Mouse (Mus musculus): ENCODE measurements around the gene Fahd2a.

The Fahd2a gene

DNA sequence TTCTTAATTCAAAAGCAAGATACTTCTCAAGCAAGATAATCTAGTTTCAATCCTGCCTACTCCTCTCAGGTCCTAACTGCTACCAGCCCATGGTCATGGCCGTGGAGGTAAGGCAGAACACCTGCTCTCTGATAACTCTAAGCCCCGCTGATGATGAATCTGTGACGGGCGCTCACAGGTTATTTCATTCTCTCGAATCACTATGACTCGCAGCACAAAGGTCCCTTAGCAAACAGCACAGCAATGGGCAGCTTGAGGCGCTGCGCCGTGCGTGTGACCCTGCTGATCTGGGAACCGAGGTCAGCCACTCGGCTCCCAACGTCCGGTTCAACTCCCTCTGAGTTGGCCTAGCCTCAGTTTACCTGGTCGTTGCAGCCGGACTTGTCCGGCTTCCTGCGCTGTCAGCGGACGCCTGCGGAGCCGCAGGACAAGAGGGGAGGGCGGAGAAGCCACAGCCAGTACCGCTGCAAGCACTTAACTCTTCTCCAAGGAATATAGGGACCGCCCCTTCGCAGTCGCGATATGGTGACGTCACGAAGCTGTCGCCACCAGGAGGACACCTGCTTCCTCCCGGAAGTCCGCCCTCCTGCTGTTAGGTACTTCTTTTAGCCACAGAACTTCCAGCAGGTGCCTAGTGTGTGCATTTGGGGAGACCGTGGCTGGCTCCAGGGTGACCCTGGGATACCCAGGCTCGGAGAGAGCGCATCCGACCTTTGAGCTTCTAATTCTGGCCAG is at the start of gene Fahd2a:
Gene Fahd2a, minus strand, starts transcription at position 511 of the 735 bp plus-strand sequence.
- peak; percentile 84 for DNase-seq (ENCODE audit: low read depth)

DNA sequence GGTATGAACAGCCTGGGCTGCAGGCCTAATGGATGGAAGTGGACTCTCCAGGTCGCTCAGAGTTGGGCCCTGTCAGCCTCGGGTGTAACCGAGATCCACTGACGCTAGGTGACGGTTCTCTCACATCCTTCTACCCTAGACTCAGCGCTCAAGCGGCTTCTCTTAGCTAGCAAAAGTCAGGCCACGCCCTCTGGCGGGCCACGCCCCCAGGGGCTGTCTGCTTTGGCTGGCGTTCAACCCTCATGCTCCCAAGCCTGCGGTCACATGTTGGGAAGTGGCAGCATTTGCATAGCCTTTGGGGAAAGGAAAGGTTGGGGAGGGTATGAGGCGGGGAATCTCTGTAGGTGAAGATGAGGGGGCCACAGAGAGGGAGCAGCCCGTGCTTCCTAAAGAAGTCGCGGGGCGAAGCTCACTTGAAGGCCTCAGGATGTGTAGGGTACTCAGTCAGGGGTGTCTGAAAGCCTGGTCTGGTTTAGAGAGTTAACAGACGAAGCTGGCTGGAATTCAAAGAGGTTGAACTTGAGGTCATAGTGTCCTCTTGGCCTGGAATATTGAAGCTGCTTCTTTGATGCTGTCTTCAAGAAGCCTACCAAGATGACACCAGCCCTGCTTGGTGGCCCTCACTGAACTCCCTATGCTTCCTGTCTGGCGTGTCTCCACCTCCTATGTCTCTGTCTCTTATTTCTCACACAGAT is 40.3 kb upstream of the Fahd2a start:
- DNase-seq (ENCODE audit: low read depth) = peak; percentile 27

DNA sequence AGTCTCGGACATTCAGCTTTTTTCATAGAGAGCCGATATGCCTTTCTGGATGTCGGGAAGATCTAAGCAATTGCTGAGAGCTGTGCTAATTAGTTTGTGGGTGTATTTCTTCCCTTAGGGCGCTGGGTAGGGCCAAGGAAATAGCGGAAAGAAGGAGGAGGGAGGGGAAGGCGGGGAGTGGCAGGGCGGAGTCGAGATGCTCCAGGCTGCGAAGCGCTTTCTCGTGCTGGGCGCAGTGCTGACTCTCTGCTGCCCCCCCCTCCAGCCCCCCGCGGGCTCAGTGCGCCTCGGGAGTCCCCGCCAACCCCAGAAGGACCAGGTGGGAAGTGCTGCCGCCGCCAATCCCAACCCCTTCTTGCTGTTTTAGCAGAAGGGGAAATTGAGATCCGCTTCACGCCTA is 38.6 kb upstream of the Fahd2a start:
- no peak for DNase-seq (ENCODE audit: low read depth)

DNA sequence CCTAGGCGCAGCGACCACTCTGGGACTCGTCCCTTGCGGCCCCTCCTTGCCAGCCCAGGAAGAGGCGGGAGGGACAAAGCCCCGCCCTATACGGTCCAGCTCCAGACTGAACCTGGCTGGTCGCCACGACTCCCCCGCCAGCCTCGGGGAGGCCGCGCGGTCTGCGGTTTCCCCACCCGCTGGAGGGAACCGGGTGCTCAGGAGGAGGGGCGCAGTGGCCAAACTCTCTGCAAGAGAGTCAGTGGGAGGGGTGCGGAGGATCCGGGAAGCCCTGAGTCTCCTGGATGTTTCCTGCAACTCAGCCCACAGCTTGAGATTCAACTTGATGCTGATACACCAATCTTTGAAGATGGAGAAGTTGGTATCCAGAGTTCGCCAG is 38.2 kb upstream of the Fahd2a start:
- peak; percentile 58 for DNase-seq (ENCODE audit: low read depth)

DNA sequence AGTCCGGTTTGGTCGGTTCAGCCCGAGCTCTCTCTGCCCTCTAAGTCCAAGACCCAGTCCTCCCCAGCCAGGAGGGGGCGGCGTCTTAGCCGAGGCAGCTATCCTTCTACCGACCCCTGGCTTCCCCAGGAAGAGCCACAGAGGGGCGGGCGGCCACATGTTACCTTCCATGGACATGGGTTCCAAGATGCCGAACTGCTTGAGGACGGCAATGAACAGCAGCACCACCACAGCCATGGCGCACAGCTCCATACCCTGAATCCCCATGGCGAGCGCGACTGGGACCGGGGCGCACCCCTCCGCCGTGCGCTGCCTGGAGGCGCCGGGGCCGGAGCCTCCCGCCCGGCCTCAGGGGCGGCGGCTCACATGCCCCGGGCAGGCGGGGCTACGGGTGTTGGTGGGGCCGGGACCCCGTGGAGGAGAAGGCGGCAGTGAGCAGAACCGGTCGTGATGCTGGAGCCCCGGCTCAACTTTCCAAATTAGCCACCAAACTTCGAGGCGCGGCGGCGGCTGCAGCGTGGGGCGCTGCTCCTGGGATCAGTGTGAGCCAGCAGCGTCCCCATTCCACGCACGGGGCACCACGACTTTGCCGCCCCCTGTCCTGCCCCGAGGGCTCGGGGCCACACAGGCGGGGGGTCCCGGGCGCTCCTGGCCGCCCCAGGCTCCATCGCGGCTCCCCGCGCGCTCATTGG is 37.6 kb upstream of the Fahd2a start:
- no peak for DNase-seq (ENCODE audit: low read depth)

DNA sequence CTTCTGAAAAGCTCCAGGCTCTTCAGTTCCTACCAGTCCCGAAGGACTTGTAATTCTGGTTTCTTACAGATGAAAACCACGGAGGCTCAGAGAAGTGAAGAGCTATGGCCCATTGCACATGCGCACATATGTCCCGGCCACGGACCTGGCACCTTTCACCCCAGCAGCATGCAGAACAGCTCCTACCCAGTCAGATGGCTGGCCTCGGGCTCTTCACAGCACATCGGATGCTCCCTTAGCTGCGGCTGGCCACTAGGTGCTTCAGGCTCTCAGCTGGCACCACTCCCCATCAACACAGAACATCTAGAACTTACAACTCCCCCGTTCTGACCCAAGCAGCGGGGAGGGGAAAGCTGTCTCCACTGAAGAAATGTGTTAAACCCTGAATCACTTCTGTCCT is 35.4 kb upstream of the Fahd2a start:
- DNase-seq (ENCODE audit: low read depth) = no peak

DNA sequence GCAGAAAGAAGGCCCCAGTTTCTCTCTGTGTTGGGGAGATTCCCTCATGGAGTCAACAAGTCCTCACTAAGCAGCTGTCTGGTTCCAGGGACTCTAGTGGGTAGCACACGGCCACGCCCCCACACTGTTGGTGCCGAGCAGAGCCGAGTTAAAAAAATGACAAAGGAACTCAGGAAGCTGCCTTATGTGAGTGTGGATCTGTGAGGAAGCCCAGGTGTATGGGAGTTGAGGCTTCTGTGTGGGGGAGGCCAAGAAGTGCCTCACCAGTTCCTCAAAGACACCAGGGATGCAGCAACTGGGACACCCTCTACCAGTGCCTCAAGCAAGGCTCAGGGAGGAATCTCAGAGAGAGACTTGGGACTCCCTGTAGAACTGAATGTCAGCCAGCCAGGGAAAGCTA is 34.8 kb upstream of the Fahd2a start:
- no peak for DNase-seq (ENCODE audit: low read depth)

DNA sequence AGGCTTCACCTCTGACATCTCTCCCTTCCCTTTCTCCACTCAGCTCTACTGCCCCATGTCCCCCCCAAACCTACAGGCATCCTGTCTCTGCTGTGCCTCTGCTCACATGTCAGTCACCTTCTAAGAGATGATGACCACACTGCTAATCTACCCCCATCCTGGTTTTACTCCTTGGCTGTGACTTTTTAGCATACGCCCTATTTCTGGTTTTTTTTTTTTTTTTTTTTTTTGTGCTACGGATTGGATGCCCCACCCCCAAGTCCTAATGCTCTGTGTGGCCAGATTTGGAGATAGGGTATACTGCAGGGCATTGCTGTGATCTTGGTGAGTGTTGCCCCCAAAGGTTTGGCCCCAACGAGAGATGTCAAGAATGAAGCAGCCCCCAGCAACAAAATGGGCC is 27.9 kb upstream of the Fahd2a start:
- DNase-seq (ENCODE audit: low read depth) = no peak

DNA sequence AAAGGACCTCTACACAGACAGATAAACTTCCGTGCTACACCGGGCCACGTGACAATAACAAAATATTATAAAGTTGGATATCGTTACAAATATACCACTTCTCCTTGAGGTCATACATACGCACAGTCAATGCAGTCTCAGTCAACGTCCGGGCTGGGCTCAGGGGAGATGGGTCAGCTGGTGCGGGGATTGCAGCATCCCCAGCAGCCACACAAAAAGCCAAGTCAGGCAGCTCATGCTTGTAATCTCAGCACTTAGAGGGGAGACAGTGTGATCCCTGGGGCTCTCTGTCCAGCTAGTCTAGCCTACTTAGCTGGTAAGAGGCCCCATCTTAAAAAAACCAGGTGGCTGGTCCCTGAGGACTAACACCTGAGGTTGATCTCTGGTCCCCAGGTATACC is 26.9 kb upstream of the Fahd2a start:
- DNase-seq (ENCODE audit: low read depth) = no peak

DNA sequence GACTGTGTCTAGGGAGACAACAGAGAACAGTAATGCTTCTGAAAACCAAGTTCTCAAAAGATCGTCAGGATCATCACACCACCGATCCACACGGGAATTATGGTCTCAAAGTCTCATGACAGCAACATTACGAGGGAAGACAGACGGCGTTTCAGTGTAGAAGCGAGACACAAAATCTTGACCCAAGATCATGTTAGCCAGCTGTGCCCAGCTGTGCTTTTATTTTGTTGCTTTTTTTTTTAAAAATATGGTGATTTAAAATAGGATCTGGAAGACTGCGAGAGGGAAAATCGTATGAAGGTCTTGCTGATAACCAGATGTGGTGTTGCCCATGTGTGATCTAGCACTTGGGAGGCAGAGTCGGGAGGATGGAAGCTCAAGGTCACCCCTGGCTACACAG is 26.3 kb upstream of the Fahd2a start:
- no peak for DNase-seq (ENCODE audit: low read depth)

DNA sequence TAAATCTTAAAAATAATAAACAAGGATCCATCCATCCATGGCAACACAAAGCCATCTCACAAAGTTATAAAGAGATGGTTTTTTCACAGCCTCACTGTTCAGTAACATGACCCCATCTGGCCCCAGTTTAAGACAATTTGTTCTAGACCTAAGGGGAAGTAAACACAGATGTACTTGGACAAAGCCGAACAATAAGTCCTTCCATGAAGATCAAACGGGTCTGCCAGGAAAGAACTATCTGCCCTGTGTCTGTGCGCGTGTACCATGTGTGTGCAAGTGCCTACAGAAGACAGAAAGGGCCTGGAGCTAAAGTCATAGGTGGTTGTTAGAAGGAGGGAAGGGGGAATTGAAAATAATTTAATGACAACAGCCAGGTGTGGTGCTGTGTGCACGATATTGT is 25.8 kb upstream of the Fahd2a start:
- no peak for DNase-seq (ENCODE audit: low read depth)

DNA sequence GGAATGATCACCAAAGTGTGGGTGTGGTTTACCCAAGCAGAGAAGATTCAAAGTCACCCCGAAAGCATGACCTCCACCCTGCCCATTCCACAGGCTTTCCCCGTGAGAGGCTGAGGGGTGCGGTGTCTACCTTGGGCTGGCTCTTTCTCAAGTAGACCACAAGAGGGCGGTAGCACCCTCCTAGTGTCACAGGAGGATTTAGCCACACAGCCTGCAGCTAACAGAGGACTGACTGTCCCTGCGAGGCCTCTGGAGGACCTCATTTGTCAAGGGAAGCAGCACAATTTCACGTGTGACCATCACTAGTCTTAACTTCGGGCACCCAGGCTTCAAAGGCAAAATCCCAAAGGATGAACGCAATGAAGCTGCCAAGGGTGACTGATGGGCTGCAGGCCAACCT is 17.9 kb upstream of the Fahd2a start:
- peak; percentile 75 for DNase-seq (ENCODE audit: low read depth)

DNA sequence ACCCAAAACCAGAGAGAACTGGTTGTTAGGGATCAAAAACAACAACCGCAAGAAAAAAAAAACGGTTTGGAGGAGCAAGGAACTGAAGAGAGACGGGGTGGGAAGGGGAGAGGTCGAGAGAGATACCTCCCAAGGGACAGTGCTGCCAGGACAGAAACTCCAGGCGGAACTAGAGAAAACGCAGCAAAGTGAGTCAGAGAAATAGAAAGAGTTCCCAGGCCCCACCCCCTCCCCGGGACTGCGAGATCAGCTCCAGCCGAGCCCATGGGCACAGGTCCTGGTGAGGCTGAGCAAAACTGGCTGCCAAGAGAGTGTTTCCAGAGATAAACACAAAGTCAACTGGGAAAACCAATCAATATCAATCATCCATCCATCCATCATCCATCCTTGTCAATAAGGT is 17.0 kb upstream of the Fahd2a start:
- peak; percentile 51 for DNase-seq (ENCODE audit: low read depth)

DNA sequence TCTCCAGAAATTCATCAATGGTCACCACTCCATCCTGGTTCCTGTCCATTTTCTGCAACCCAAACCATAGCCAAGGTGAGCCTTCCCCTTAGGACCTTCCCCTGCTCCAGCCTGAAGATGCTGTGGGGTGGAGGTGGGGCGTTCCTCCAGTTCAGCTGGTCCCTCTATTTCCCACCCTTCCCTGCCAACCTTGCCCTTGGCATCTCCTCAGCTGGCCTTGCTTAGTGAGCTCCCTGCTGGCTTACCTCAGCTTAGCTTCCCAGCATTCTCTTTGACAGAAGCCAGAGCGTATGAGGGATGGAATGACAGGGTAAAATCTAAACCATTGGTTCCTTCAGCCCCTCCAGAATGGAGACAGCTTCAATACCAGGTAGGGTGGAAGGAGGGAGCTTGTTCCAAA is 15.0 kb upstream of the Fahd2a start:
- no peak for DNase-seq (ENCODE audit: low read depth)

DNA sequence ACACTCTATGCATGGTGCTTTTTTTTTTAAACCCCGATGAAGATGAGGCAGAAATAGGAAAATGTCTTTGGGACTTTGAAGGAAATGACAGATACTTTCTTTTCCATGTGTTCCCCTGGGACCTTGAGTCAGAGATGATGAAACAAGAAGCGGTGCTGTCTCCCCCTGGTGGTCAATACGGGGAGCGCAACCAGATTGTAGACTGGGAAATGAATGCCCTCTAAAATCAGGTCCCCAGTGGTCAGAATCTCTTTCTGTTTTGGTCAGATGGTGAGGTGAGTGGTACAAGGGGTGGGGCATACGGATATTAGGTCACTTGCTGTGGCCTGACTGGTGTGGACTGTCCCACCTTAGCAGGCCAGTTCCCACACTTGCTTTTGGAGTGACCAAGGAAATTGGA is 9.4 kb upstream of the Fahd2a start:
- DNase-seq (ENCODE audit: low read depth) = peak; percentile 87

DNA sequence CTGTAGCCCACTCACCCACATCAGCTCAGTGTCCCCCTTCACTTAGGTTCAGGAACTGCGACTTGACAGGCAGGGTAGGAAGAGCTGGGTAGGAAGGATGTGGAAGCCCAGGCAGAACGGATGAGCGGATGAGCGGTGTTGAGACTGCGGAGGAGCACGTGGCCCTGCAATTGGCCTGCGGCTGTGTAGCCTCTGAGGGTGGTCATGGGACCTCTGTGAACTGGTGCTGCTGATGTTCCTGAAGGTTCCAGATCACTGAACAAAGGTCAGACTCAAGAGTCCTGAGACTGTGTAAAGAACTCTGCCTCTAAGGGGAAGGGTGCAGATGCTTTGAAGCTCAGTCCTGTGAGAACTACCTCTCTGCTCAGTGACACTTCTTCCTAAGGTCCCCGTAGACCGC is 8.8 kb upstream of the Fahd2a start:
- no peak for DNase-seq (ENCODE audit: low read depth)

DNA sequence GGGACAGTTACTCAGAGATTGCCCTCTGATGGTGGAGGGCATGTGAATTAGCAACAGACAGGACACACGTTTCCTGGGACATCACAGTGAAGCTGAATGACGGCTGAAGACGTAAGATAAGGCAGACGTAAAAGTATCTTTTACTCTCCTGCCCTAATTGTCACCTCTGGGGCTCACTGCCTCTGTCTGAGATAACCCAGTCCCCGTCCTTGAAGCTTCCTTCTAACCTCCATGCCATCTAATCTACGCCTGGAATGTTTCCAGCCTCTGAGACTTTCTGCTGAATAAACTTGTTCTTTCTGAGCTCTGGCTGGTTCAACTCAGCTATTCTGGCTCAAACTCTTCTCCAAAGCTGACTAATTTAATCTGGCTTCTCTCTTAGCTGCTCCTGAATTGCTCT is 7.4 kb upstream of the Fahd2a start:
- DNase-seq (ENCODE audit: low read depth) = no peak

DNA sequence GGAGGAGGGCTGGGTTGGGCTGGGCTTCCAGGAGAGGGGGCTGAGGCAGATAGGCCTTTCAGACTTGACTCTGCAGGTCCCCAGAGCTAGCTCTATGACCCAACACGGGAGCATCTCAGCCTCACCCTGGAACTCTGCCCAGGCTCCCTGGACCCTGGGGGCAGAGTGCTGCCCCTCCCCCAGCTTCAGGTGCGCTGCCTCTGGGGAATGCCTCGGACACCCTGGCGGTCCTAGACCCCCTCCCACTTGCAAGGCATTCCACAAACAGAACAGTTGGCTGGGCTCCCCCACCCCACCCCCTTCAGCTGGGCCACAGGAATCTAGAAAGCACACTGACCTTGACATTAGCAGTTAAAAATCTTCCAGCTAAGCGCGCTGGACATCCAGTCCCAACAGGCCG is 5.3 kb upstream of the Fahd2a start:
- DNase-seq (ENCODE audit: low read depth) = no peak

DNA sequence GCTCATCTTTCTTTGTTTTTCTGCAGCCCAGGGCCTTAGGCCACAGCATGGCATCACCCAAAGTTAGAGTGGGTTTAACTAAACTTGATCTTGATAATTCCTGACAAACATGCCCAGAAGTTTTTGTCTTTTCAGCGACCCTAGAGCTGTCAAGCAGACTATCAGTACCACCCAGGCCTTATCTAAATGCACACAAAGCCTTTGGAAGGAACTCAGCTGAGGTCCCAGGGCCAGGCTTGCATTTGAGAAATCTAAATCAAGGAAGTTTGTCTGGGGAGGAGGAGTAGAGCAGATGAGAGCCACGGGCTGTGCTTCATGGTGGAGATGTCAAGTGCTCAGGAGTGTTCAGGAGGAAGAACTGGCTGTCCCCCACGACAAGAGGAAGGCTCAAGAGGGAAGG is 2.5 kb upstream of the Fahd2a start:
- no peak for DNase-seq (ENCODE audit: low read depth)

DNA sequence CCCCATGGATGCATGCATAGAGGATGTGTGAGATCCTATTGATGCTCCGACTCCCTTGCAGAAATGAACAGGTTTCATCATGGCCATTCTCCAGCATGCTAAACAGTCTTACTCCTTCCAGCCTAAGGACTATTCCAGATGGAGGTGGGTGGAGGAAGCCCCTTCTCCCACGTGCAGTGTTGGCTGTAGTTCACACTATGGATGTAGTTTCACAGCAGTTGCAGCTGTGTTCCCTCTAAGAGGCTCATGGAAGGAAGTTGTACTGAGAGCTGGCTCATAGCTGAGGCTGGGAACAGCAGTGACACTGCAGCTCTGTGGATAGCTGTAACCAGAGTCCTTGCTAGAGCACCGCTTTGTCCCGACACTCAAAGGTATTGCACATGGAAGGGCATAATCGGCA is 6.7 kb downstream of the Fahd2a start:
- no peak for DNase-seq (ENCODE audit: low read depth)

DNA sequence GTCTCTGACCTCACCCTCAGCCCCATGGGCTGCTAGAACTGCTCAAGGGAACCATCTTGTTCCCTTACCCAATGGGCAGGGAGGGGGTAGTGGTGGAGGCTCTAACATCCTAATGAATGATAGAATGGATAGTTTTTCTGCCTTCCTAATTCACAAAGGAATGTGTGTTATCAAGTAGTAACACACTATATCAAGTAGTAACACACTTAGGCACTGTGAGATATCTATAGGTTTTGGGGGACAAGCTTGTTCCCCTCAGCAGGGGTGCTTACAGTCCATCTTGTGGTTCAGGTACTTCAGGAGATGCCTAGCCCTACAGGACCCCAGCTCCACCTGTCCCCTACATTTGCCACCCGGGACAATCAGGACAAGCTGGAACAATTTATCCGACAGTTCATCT is 8.8 kb downstream of the Fahd2a start:
- DNase-seq (ENCODE audit: low read depth) = no peak

DNA sequence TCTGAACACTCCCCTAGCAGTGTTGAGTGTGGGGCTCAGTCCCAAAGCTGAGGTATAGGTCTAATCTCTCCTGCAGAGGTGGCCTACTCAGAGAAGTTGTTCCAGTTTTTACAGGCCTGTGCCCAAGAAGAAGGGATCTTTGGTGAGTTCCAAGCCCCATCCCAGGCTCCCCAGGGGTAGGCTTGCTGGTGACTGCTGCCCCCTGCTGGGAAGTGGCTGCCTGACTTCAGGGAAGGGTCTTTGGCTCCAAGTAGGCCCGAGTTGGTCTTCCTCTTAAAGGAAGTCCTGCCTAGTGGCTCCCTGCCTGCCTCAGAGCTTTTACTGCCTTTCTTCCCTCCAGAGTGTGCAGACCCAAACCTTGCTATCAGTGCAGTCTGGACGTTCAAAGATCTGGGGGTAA is 9.2 kb downstream of the Fahd2a start:
- peak; percentile 42 for DNase-seq (ENCODE audit: low read depth)

DNA sequence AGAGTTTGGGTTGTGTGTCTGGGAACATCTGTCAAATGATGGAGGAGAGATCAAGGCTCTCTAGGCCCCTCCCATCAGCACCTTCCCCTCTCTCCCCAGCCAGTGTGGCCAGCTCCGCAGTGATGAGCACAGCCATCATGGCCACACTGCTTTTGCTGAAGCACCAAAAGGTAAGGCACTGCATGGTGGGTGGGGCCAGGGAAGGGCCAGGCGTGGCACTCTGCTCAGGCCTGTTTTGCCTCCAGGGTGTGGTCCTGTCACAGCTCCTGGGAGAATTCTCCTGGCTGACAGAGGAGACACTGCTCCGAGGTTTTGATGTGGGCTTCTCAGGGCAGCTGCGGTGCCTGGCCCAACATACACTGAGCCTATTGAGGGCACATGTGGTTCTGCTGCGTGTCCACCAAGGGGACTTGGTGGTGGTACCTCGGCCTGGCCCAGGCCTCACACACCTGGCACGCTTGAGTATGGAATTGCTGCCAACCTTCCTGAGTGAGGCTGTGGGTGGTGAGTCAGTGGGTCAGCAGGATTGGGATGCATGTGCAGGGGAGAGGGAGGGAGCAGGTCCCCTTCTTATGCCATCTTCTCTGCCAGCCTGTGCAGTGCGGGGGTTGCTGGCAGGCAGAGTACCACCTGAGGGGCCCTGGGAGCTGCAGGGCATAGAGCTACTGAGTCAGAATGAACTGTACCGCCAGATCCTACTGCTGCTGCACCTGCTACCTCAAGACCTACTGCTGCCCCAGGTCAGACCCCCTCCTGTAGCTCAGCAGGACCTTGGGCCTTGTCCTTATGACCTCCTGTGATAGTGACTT is 10.7 kb downstream of the Fahd2a start:
- DNase-seq (ENCODE audit: low read depth) = no peak
